Comparison of ENCODE assay signal across 21 mouse cellular contexts in genomic region chr14:28525566-28525965, GRCm38 (mm10). TPM values are rescaled to one million over a fixed set of nuclear protein-coding genes. Genes with fewer than 3 reads are reported as not detected.
DNase-seq lines count a peak whose midpoint lies in the region; ATAC-seq and TF ChIP-seq lines count a peak whose summit lies in the region.
"Had no signal": no experiment of that assay in that cellular context is flagged by ENCODE, and none has a peak within 500 bp of the region (broad histone marks: within the 10 kb centered on the region; RNA-seq: fewer than 3 reads in every experiment).

No protein-coding gene starts in this region.

- DNase-seq in heart, adult 11 months: peak; percentile 5
- no peak for DNase-seq in heart, embryonic 10.5 days (ENCODE audit: low spot score)
- DNase-seq in lung, postnatal 0 days (ENCODE audit: low spot score): peak; percentile 28
- DNase-seq in lung, postnatal 36 days: no peak
- peak; percentile 10 for DNase-seq in Patski (ENCODE audit: low read depth, low spot score)
- DNase-seq: adrenal gland, postnatal 14 days; cerebellum, adult 11-12 months; cerebellum, adult 9-10 months; cerebellum, postnatal 25 days; forebrain, postnatal 0 days; gastrocnemius, adult 2 months; gastrocnemius, postnatal 25 days had no signal

- H3K9ac ChIP-seq in lung, postnatal 0 days (replicated peaks; ENCODE audit: low read depth): no peak overlapping the region
- no peak overlapping the region for H3K9ac ChIP-seq in limb, embryonic 15.5 days
- H3K9ac ChIP-seq in hindbrain, embryonic 12.5 days: no peak overlapping the region
- H3K9ac ChIP-seq: forebrain, embryonic 13.5 days; forebrain, postnatal 0 days; hindbrain, embryonic 15.5 days had no signal

- POLR2A ChIA-PET in Patski (lab: Charles Lee): interaction anchor here (0.6 kb wide), 2 partner anchors 18 to 354 kb away, joined by 3 read pairs; no protein-coding TSS in a partner anchor

- H3K4me2 ChIP-seq in lung, postnatal 0 days (replicated peaks; ENCODE audit: low read depth, low read length): no peak overlapping the region
- no peak overlapping the region for H3K4me2 ChIP-seq in limb, embryonic 15.5 days
- H3K4me2 ChIP-seq in hindbrain, embryonic 12.5 days (replicated peaks): no peak overlapping the region
- H3K4me2 ChIP-seq: forebrain, embryonic 13.5 days; hindbrain, embryonic 15.5 days had no signal

- H3K9me3 ChIP-seq in heart, embryonic 10.5 days: no peaks in the 10 kb centered on the region
- no peaks in the 10 kb centered on the region for H3K9me3 ChIP-seq in lung, postnatal 0 days (ENCODE audit: low read length)
- H3K9me3 ChIP-seq in limb, embryonic 15.5 days: no peaks in the 10 kb centered on the region
- H3K9me3 ChIP-seq in hindbrain, embryonic 12.5 days (replicated peaks): no peaks in the 10 kb centered on the region
- H3K9me3 ChIP-seq: forebrain, embryonic 13.5 days; hindbrain, embryonic 10.5 days; hindbrain, embryonic 15.5 days had no signal

- CTCF ChIA-PET in Patski (lab: Charles Lee): interaction anchor here (1.2 kb wide), 1 partner anchor 18 kb away, joined by 3 read pairs; no protein-coding TSS in a partner anchor

- peaks cover 31% of the 10 kb centered on the region for H3K36me3 ChIP-seq in heart, embryonic 10.5 days
- H3K36me3 ChIP-seq in lung, postnatal 0 days (ENCODE audit: insufficient read depth, low read length): no peaks in the 10 kb centered on the region
- peaks cover 15% of the 10 kb centered on the region for H3K36me3 ChIP-seq in limb, embryonic 15.5 days
- peaks cover 15% of the 10 kb centered on the region for H3K36me3 ChIP-seq in hindbrain, embryonic 12.5 days

- no peaks in the 10 kb centered on the region for H3K27me3 ChIP-seq in heart, embryonic 10.5 days (ENCODE audit: insufficient read depth, poor library complexity, severe bottlenecking)
- H3K27me3 ChIP-seq in lung, postnatal 0 days (replicated peaks; ENCODE audit: insufficient read depth, low read length): no peaks in the 10 kb centered on the region
- no peaks in the 10 kb centered on the region for H3K27me3 ChIP-seq in Patski
- H3K27me3 ChIP-seq in limb, embryonic 15.5 days: no peaks in the 10 kb centered on the region
- H3K27me3 ChIP-seq in hindbrain, embryonic 12.5 days: no peaks in the 10 kb centered on the region
- H3K27me3 ChIP-seq: CH12.LX; forebrain, embryonic 13.5 days; hindbrain, embryonic 15.5 days had no signal

- H3K27ac ChIP-seq in heart, embryonic 10.5 days: no peak overlapping the region
- no peak overlapping the region for H3K27ac ChIP-seq in lung, postnatal 0 days (ENCODE audit: low read length)
- H3K27ac ChIP-seq in limb, embryonic 15.5 days: peak overlapping the region; percentile 59; the same call in 1 of the 2 replicates
- H3K27ac ChIP-seq in hindbrain, embryonic 12.5 days: no peak overlapping the region
- H3K27ac ChIP-seq: forebrain, embryonic 13.5 days; gastrocnemius, adult 2 months; hindbrain, embryonic 10.5 days; hindbrain, embryonic 15.5 days had no signal

- peaks cover 9% of the 10 kb centered on the region for H3K4me1 ChIP-seq in heart, embryonic 10.5 days
- H3K4me1 ChIP-seq in lung, postnatal 0 days (ENCODE audit: insufficient read depth, low read depth, low read length): no peaks in the 10 kb centered on the region
- peaks cover 15% of the 10 kb centered on the region for H3K4me1 ChIP-seq in limb, embryonic 15.5 days
- 0 out of 2 replicates have a peak, but pooled peaks cover 2% of the 10 kb centered on the region for H3K4me1 ChIP-seq in hindbrain, embryonic 12.5 days
- H3K4me1 ChIP-seq: forebrain, embryonic 13.5 days; hindbrain, embryonic 15.5 days had no signal

- WGBS in heart, embryonic 10.5 days: 68% methylated on average over 1 of the region's 1 CpGs
- whole genome bisulfite sequencing in lung, postnatal 0 days: 54% methylated on average over 1 of the region's 1 CpGs
- 50% methylated on average over 1 of the region's 1 CpGs for WGBS in limb, embryonic 15.5 days
- WGBS in hindbrain, embryonic 12.5 days: 68% methylated on average over 1 of the region's 1 CpGs

- ATAC-seq in lung, postnatal 0 days: no peak
- ATAC-seq in Patski: peak; percentile 47
- ATAC-seq in limb, embryonic 15.5 days (ENCODE audit: insufficient number of reproducible peaks, low FRiP score, low TSS enrichment, low read depth): no peak
- no peak for ATAC-seq in megakaryocyte, adult 5-6 weeks (ENCODE audit: poor library complexity, severe bottlenecking)
- ATAC-seq in hindbrain, embryonic 12.5 days (ENCODE audit: low FRiP score): no peak
- ATAC-seq: forebrain, embryonic 13.5 days; forebrain, postnatal 0 days; intestine, embryonic 16.5 days had no signal

- in situ Hi-C loops in Patski (cut with MboI; ENCODE audit: low pct_unique_long_range_greater_than_20kb): no loop called here

- no peak overlapping the region for H3K4me3 ChIP-seq in heart, embryonic 10.5 days
- H3K4me3 ChIP-seq in lung, postnatal 0 days (ENCODE audit: low read depth, low read length): no peak overlapping the region
- H3K4me3 ChIP-seq in limb, embryonic 15.5 days: no peak overlapping the region
- no peak overlapping the region for H3K4me3 ChIP-seq in hindbrain, embryonic 12.5 days
- H3K4me3 ChIP-seq: forebrain, embryonic 13.5 days; gastrocnemius, adult 2 months; hindbrain, embryonic 10.5 days; hindbrain, embryonic 15.5 days had no signal

- no peak for TF ChIP-seq EP300 in lung, postnatal 0 days (IDR thresholded peaks at IDR 0.05)

- TF ChIP-seq CTCF in lung, postnatal 0 days (IDR thresholded peaks at IDR 0.05): no peak
- TF ChIP-seq CTCF in Patski (IDR thresholded peaks at IDR 0.05): no peak

RNA-seq across cellular contexts. Expression of gene Wnt5a, which starts 21.0 kb away (rescaled TPM):
- 34.9 and 43.7 TPM in 2 replicates for polyA plus RNA-seq in heart, embryonic 10.5 days (2016; fragmentation: Nextera tagmentation; extraction: Ambion mirVana)
- 23.2 and 31.8 TPM in 2 replicates for polyA plus RNA-seq in lung, postnatal 0 days (2015; fragmentation: Nextera tagmentation; extraction: Ambion mirVana)
- 19.5 TPM for polyA plus RNA-seq in Patski (2021)
- 100 and 102 TPM in 2 replicates for polyA plus RNA-seq in limb, embryonic 15.5 days (2015; fragmentation: Nextera tagmentation; extraction: Ambion mirVana)
- total RNA-seq in megakaryocyte, adult 5-6 weeks (2015): not detected in 2 replicates
- not detected in 2 replicates for total RNA-seq in megakaryocyte, adult 5-6 weeks (2017)
- 55.4 and 72.7 TPM in 2 replicates for polyA plus RNA-seq in hindbrain, embryonic 12.5 days (2016; fragmentation: Nextera tagmentation; extraction: Ambion mirVana)
- total RNA-seq: CH12.LX; granulocyte monocyte progenitor cell, adult 5-6 weeks had no signal

Comparison
In these comparisons a context has a peak if more than half of its experiments do, and no peak if none do; other contexts are left out.
1. DNase-seq: peak in heart, adult 11 months (single experiment), lung, postnatal 0 days (single experiment) and Patski (single experiment); none in heart, embryonic 10.5 days (single experiment) and lung, postnatal 36 days (single experiment).